Mouse (Mus musculus) right cerebral cortex, adult 18-20 months (tissue): ENCODE measurements at regions not wholly inside any gene's neighbourhood (a gene's known extent, or its start where the extent isn't known, plus 50 kb on each side); places are given as distances from the start of the nearest gene placed in this dataset.
A peak's percentile ranks its signal among the peaks of the same experiment; 100 is the strongest.

Experiments used
- DNase-seq: peaks from one replicate; pipeline ENCODE4 v3.0.0; 2022; ENCODE audit warnings: mixed read lengths

- DNase-seq: peak; percentile 3
These were observed 289.6 kb upstream of the Fermt1 start for GRCm38 (mm10) chr2:133235175-133235920.

- DNase-seq: no peak
These were observed 299.8 kb upstream of the Bmp2 start for GRCm38 (mm10) chr2:133252131-133252530.

GRCm38 (mm10) chr2:133274424-133274823, 277.5 kb upstream of the Bmp2 start:
- DNase-seq: no peak

GRCm38 (mm10) chr2:133278546-133278945, 273.4 kb upstream of the Bmp2 start:
- DNase-seq: no peak

GRCm38 (mm10) chr2:133279275-133279674, 272.7 kb upstream of the Bmp2 start:
- DNase-seq: no peak

- DNase-seq: no peak
These were observed 269.3 kb upstream of the Bmp2 start for GRCm38 (mm10) chr2:133282692-133283091.

GRCm38 (mm10) chr2:133283709-133284108, 268.2 kb upstream of the Bmp2 start:
- no peak for DNase-seq

GRCm38 (mm10) chr2:133294136-133294535, 257.8 kb upstream of the Bmp2 start:
- DNase-seq: peak; percentile 44

GRCm38 (mm10) chr2:133305936-133306335, 246.0 kb upstream of the Bmp2 start:
- peak; percentile 1 for DNase-seq

GRCm38 (mm10) chr2:133311001-133311400, 241.0 kb upstream of the Bmp2 start:
- DNase-seq: no peak

GRCm38 (mm10) chr2:133326290-133327050, 225.5 kb upstream of the Bmp2 start:
- no peak for DNase-seq

- no peak for DNase-seq
These were observed 224.3 kb upstream of the Bmp2 start for GRCm38 (mm10) chr2:133327653-133328052.

GRCm38 (mm10) chr2:133336177-133336901, 215.6 kb upstream of the Bmp2 start:
- no peak for DNase-seq

GRCm38 (mm10) chr2:133338150-133338549, 213.8 kb upstream of the Bmp2 start:
- no peak for DNase-seq

- no peak for DNase-seq
These were observed 210.6 kb upstream of the Bmp2 start for GRCm38 (mm10) chr2:133341352-133341751.

GRCm38 (mm10) chr2:133345964-133346788, 205.8 kb upstream of the Bmp2 start:
- no peak for DNase-seq

- DNase-seq: no peak
These were observed 205.1 kb upstream of the Bmp2 start for GRCm38 (mm10) chr2:133346789-133347424.

GRCm38 (mm10) chr2:133351306-133351705, 200.7 kb upstream of the Bmp2 start:
- no peak for DNase-seq

GRCm38 (mm10) chr2:133352800-133353199, 199.2 kb upstream of the Bmp2 start:
- no peak for DNase-seq

- DNase-seq: no peak
These were observed 189.1 kb upstream of the Bmp2 start for GRCm38 (mm10) chr2:133362693-133363443.

- no peak for DNase-seq
These were observed 180.3 kb upstream of the Bmp2 start for GRCm38 (mm10) chr2:133371490-133372215.
